Mouse (Mus musculus): ENCODE data around the gene Gm10272.
"Not testable (repeated sequence)": the region's sequence is repeated elsewhere in the genome, so short reads cannot be mapped to it uniquely, and the experiment has no call there.

The Gm10272 gene

DNA sequence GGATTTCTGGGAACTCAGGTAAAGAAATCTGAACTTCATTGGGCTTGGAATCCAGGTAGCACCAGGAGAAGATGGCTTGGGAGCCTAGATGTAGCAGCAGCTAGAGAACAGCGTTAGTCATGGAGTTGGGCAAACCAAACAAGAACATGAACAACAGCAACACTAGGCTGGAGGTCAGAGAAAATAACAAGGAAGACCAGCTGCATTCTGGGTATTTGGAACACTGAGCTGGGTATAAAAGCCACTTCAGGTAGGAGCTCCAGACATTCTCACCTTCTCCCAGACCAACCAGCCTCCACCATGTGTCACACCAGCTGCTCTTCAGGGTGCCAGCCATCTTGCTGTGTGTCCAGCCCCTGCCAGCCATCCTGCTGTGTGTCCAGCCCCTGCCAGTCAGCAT, at the start of gene Gm10272:
Gene Gm10272, plus strand, starts transcription at position 301 of the 400 bp plus-strand sequence.
- DNase-seq: no peak

- DNase-seq: no peak
Observed at GRCm38 (mm10) chr10:77658286-77658994, 48.0 kb upstream of the Gm10272 start.

GRCm38 (mm10) chr10:77663949-77664665, 42.3 kb upstream of the Gm10272 start:
- DNase-seq: no peak

DNA sequence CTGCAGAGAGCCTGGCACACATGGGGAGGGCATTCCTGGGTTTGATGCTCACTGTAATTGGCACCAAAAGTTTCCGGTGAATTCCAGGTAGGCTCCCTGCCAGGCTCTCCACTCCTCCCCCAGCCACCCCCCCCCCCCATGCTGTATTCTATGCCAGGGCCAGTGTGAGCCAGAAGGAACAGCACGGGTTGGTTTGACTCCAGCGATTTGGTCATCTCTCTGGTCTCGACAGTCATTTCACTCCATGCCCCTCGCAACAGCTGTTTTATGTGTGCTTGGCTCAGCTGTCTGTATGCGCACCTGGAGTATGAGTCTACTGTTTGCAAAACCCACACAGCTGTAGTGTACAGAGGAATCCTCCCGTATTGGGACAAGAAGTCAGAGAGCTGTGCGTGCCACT, 40.1 kb upstream of the Gm10272 start:
- DNase-seq: no peak

DNA sequence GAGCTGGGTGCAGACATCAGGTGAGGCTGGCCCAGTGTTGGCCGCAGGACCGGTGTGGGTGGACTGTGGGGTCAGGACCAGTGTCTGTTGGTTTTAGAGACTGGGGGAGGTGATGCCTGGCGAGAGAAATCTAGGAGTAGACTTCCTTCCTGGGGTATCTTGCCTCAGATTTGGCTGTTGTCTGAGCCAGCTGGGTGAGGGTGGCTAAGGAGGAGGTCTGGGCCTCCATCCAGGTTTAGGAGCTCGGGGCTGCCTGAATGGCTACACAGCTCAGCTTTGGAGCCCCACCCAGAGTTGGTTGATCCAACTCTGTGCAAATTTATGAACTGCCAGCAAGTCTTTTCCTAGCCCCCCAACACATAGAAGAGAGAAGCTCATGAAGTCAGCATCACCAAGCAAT, 39.0 kb upstream of the Gm10272 start:
- no peak for DNase-seq

- no peak for DNase-seq
Observed at GRCm38 (mm10) chr10:77670710-77671109, 35.7 kb upstream of the Gm10272 start.

DNA sequence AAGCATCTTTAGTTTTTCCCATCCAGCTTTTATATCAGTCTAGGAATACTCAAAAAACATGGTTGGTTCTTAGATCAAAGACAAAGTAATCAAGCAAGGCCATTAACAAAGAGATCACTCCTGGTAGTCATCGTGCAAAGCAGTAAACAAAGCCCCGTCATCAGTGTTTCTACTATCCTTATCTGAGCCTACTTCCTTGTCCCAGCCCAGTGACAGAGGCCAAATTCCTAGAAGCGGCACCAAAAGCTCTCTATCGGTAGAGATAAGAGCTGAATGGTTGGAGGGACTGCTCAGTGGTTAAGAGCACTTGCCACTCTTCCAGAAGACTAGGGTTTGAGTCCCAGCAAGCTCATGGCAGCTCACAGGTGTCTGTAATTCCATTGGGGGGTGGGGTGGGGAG, 34.9 kb upstream of the Gm10272 start:
- peak; percentile 58 for DNase-seq

- no peak for DNase-seq
Observed at GRCm38 (mm10) chr10:77673765-77674164, 32.7 kb upstream of the Gm10272 start.

DNA sequence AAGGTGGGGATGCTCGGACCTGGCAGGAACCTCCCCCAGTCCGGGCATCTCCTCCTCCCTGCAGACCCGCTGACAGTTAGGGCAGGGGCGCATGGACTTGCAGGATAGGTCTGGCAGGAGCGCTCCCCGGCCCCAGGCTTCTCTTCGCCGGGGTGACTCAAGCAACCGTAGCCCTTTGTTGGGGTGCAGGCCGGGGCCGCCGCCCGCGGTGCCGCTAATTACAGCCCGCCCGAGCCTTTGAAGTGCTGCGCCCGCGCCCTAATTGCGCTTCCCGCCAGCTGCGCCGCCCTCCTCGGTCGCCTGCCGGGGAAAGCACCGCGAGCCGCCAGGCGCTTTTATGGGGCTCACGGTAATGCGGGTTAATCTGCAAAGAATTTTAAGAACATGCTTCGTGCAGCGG, 28.9 kb upstream of the Gm10272 start:
- DNase-seq: no peak

DNA sequence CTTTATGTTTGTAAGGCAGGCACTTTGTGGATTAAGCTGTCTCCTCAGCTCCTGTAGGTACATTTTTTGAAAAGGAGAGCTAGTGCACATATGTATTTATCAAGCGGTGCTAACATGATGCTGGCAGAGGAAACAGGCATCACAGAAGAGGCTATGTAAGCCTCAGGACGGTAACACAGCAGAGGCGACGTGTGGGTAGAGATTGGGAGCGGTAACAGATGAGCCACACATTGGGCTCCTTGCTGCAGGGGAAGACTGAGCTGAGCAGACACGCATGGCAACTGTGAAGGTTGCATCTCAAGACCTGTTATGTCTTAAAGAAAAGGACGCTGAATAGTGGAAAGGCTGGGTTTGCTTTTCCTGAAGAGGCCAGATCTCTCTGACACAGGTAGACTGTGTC, 23.4 kb upstream of the Gm10272 start:
- no peak for DNase-seq

- no peak for DNase-seq
Observed at GRCm38 (mm10) chr10:77684181-77684580, 22.2 kb upstream of the Gm10272 start.

DNA sequence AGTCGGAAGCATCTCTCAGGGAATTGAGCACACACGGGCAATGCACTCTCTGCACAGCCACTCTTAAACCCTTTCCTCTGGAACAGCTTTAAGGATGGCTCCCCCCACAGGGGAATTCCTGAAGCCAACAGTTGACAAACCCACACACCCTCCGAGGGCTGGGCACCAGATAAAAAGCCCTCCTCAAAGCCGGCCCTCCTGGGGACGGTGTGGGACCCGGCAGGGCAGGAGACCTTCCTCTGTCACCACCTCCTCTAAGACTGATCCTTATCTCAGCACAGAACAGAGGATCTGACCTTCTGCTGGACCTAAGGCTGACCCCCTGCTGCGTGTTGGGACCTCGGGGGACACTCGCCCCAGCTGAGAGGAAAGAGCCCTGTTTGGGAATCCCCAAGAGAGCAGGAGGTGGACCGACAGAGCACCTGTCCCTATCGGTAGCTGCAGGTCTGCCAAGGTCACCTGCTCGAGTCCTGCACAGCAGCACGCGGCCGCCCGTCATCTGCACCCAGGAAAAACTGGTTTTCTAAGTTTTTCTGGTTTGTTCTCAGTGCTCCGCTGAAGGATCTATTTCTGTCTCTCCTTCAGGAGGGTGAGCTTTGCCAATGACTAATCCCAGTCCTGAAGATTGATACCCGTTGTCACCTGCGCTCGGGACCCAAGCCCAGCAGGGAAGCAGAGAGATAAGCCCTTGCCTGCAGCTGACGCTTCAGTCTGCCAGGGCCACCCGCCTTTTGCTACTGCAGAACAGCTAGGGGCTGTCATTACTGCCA, 20.3 kb upstream of the Gm10272 start, which contains the start of gene Tspear:
Gene Tspear, plus strand, starts transcription at position 675 of the 770 bp plus-strand sequence.
- no peak for DNase-seq

DNA sequence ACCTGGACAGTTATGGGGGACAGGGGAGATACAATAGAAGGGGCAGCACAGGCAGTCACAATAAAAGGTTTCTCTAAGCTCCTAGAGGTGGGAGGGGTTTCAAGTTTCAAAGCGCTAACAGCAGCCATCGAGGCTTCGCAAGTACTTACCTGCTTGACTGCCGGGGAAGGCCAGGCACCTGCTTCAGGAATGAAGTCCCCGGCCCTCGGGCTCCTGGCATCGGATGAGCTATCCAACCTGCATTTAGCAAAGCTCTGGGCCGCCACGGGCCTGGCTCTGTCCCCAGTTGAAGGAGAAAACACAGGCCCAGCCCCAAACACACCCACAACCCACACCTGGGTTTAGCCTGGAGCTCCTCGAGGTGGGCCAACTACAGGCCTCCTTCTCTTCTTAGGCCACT, 19.4 kb upstream of the Gm10272 start:
- DNase-seq: no peak

DNA sequence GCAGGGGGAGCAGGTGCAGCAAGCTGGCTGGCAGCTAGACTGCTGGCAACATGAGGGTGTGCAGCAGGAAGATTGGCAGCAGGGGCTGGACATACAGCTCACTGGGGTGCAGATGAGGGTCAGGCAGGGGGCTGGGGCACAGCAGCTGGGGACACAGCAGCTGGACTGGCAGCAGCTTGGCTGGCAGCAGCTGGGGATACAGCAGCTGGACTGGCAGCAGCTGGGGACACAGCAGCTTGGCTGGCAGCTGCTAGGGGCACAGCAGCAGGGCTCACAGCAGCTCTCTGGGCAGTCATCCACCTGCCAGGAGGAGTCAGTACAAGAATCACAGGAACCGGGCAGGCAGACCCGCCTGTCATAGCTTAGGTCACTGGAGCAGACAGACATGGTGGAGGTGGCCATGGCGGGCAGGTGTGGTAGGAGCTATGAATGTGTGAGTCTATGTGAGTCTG, 16.0 kb upstream of the Gm10272 start, which contains the start of gene Gm19402:
Gene Gm19402, minus strand, starts transcription at position 402 of the 452 bp plus-strand sequence.
- DNase-seq: not testable (repeated sequence)

- DNase-seq: no peak
Observed at GRCm38 (mm10) chr10:77697133-77697532, 9.3 kb upstream of the Gm10272 start, which contains the start of gene Gm9508. Gene Gm9508, minus strand, starts transcription at chr10:77697233.

DNA sequence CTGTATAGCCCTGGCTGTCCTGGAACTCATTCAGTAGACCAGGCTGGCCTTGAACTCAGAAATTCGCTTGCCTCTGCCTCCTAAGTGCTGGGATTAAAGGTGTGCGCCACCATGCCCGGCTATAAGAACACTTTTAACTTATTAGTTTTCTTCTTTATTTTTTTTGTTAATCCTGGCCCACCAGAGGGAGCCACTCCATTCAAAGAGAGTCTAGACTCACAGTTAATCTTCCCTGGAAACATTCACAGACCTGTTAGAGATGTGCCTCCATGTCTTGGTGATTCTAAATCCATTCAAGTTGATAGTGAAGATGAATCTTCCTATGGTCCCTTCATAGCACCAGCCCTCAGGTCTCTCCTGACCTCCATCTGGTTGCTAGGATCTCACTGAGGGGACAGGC, 3.4 kb downstream of the Gm10272 start:
- DNase-seq: no peak

DNA sequence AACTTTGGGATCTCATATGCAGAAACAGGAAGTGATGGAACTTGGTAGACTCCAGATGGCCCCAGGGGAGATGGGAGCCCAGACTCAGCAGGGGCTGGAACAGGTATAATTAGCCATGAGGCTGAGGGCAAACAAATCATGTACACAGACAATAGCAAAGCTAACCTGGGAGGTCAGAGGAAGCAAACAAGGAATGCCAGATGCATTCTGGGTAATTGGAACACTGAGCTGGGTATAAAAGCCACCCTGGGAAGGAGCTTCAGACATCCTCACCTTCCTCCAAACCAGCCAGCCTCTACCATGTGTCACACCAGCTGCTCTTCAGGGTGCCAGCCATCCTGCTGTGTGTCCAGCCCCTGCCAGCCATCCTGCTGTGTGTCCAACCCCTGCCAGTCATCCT, 4.7 kb downstream of the Gm10272 start, which contains the start of gene Gm10024:
Gene Gm10024, plus strand, starts transcription at position 301 of the 400 bp plus-strand sequence.
- DNase-seq: not testable (repeated sequence)

DNA sequence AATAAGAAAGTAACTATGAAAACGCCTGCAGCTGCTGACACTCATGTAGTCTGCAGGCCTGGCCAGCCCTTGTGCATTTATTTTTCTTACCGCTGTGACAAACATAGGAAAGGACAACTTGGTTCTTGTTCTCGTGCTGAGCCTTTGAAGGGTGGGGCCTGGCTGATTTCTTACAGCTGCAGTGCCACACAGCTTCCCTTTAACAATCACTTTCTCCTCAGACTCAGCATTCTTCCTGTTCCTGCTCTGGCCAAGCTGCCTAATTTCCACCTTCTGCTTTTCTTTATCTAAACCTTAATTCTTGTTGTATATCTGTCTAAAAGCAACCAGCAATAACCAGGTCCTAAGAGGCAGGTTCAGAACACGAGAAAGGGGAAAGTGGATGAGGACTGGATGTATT, 7.3 kb downstream of the Gm10272 start:
- DNase-seq: no peak

DNA sequence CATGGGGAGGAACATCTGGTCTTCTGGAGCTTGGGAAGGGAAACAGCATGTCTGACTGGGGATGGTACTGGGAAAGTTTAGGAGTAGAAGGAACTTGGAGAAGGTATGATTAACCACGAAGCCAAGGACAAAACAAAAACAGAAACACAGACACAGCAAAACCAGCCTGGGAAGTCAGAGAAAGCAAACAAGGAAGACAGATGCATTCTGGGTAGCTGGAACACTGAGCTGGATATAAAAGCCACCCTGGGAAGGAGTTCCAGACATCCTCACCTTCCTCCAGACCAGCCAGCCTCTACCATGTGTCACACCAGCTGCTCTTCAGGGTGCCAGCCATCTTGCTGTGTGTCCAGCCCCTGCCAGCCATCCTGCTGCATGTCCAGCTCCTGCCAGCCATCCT, 9.1 kb downstream of the Gm10272 start, which contains the start of gene Gm10142:
Gene Gm10142, plus strand, starts transcription at position 301 of the 400 bp plus-strand sequence.
- DNase-seq: no peak

- DNase-seq: not testable (repeated sequence)
Observed at GRCm38 (mm10) chr10:77720299-77720698, 13.9 kb downstream of the Gm10272 start, which contains the start of gene Krtap12-1. Gene Krtap12-1, plus strand, starts transcription at chr10:77720599.

- no peak for DNase-seq
Observed at GRCm38 (mm10) chr10:77724855-77725254, 18.4 kb downstream of the Gm10272 start.

DNA sequence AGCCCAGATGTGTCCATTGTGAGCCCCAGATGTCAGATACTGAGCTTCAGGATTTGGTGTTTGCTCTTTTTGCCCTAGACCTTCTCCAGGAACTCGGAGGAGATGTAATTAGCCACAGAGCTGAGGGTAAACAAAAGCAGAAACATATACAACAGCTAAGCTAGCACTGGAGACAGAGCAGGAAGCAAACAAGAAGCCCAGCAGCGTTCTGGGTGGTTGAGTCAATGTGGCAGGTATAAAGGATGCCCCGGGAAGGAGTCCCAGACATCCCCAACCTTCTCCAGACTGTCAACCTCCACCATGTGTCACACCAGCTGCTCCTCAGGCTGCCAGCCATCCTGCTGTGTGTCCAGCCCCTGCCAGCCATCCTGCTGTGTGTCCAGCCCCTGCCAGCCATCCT, 19.8 kb downstream of the Gm10272 start, which contains the start of gene Gm10100:
Gene Gm10100, plus strand, starts transcription at position 301 of the 400 bp plus-strand sequence.
- DNase-seq: no peak

DNA sequence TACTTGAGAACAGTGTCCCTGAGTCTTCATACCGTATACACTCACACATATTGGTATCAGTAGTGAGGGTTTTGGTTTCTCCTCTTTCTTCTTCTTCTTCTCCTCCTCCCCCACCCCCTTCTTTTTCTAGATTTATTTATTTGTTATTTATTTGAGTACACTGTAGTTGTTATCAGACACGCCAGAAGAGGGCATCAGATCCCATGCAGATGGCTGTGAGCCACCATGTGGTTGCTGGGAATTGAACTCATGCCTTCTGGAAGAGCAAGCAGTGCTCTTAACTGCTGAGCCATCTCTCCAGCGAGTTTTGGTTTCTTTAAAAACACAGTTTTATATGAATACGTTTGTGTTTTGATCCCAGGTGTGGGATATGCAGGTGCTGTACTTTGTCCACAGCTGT, 21.9 kb downstream of the Gm10272 start:
- no peak for DNase-seq
